Mouse (Mus musculus) lung, postnatal 36 days (tissue): ENCODE results near the gene Smarca5.

ENCODE experiments used
- DNase-seq: peaks from one replicate; pipeline ENCODE4 v3.0.0; 2022; ENCODE audit warnings: mixed read lengths

Smarca5 gene

DNA sequence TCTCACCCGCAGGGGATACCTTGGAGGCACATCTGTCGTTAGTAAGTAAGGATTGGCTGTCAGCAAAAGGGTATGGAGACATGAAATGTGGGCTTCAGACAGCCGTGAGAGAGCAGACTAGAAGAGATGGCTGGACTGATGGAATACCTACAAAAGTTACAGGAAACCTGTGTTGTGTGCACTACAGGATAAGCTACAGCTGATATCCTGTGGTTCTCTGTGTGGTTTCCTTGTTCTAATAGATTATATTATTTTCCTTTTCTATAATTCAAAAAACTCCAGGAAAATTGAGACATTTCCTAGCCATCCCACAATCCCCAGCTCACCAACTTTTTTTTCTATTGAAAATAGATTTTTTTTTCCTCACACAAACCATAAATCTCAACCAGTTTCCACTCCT, 75.8 kb downstream of the Smarca5 start:
- no peak for DNase-seq

- no peak for DNase-seq
These were observed 78.2 kb downstream of the Smarca5 start for GRCm38 (mm10) chr8:80661055-80661454.

DNA sequence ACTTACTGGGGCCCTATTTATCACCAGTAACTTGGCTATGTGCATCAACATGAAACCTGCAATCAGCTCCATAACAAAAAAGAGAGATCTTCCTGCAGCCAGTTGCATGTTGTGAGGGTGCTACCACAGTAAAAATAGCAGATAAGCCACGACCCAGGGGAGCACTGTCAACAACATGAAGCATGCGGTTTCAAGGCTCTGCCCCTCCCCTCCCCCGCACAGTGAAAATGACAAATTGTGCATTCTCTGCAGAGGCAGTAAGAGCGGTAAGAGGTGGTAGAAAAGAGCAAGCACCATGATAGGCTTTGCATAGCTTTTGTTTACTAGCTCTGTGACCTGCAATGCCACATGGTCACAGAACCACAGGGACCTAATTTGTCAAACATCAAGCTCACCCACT, 81.7 kb downstream of the Smarca5 start:
- no peak for DNase-seq
